Mouse (Mus musculus): Measurements from ENCODE around the gene Rpl22. TPM values are rescaled to one million over a fixed set of nuclear protein-coding genes. Genes with fewer than 3 reads are reported as not detected.
A peak's percentile ranks its signal among the peaks of the same experiment; 100 is the strongest.

Rpl22 gene
- polyA plus RNA-seq, 1 experiment from 2014 or later = 276 TPM

DNA sequence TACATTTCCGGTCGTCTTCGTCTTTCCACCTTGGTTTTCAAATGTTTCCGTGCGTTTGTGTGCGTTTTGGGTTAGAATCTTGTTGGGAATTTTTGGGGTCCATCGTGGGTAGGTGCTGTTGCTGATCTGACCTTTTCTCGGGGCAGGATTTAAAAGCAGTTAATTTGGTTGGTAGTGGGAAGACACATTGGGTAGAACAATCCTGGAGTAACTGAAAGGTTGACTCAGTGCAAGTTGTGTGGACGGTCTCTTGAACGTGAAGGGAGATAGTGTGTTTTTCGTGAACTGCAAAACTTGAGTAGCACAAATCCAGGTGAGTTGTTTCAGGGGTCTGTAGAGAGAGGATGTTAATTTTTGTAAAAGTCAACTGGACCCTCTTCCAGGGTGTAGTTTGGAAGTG is 1.0 kb downstream of the Rpl22 start:
- no peaks in the 10 kb centered on the region for H3K9me3 ChIP-seq (ENCODE audit: control insufficient read depth, low read length)
- H3K27ac ChIP-seq (replicated peaks in 1 of 2; ENCODE audit: control insufficient read depth in 1 of 2, insufficient read depth in 1 of 2, low read depth in 2 of 2, low read length in 2 of 2) = no peak overlapping the region
- peaks cover 37% of the 10 kb centered on the region for H3K36me3 ChIP-seq (ENCODE audit: control insufficient read depth, insufficient read depth, low read length)
- H3K4me2 ChIP-seq (ENCODE audit: low read length) = peak overlapping the region; percentile 81
- no peak for ATAC-seq (ENCODE audit: insufficient number of reproducible peaks, insufficient read depth, low FRiP score, low read depth)
- 2% methylated on average over 11 of the region's 11 CpGs for WGBS
- peaks cover 5 to 12% of the 10 kb centered on the region in 2 experiments for H3K4me1 ChIP-seq (ENCODE audit: control insufficient read depth in 2 of 2, insufficient read depth in 2 of 2, low read length in 2 of 2)
- peak overlapping the region; percentile 89 for H3K9ac ChIP-seq (ENCODE audit: low read length)
- peak overlapping the region; percentile 78 to 95 for H3K4me3 ChIP-seq (ENCODE audit: control insufficient read depth in 1 of 2, insufficient read depth in 1 of 2, low read depth in 1 of 2, low read length in 2 of 2)
- no peaks in the 10 kb centered on the region for H3K27me3 ChIP-seq (ENCODE audit: control insufficient read depth, insufficient read depth, low read length)

DNA sequence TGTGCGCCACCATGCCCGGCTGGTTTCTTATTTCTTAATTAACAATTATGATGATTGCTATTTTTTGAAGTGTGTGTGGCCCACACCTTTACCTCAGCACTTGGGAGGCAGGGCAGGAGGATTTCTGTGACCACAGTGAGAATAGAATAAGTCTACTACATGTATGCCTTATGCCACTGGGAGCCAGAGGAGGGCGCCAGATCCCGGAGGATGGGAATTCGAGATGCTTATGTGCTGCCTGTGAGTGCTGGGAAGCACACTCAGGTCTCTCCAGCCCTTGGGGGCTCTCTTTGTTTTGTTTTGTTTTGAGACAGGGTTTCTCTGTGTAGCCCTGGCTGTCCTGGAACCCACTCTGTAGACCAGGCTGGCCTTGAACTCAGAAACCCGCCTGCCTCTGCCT is 3.1 kb downstream of the Rpl22 start:
- peaks cover 5 to 12% of the 10 kb centered on the region in 2 experiments for H3K4me1 ChIP-seq (ENCODE audit: control insufficient read depth in 2 of 2, insufficient read depth in 2 of 2, low read length in 2 of 2)
- H3K27ac ChIP-seq (replicated peaks in 1 of 2; ENCODE audit: control insufficient read depth in 1 of 2, insufficient read depth in 1 of 2, low read depth in 2 of 2, low read length in 2 of 2) = no peak overlapping the region
- no peaks in the 10 kb centered on the region for H3K9me3 ChIP-seq (ENCODE audit: control insufficient read depth, low read length)
- H3K36me3 ChIP-seq (ENCODE audit: control insufficient read depth, insufficient read depth, low read length) = peaks cover 59% of the 10 kb centered on the region
- no peak overlapping the region for H3K9ac ChIP-seq (ENCODE audit: low read length)
- no peak overlapping the region for H3K4me2 ChIP-seq (ENCODE audit: low read length)
- no peaks in the 10 kb centered on the region for H3K27me3 ChIP-seq (ENCODE audit: control insufficient read depth, insufficient read depth, low read length)
- no peak overlapping the region for H3K4me3 ChIP-seq (ENCODE audit: control insufficient read depth in 1 of 2, insufficient read depth in 1 of 2, low read depth in 1 of 2, low read length in 2 of 2)
- ATAC-seq (ENCODE audit: insufficient number of reproducible peaks, insufficient read depth, low FRiP score, low read depth) = no peak
- 81% methylated on average over 6 of the region's 6 CpGs for WGBS

DNA sequence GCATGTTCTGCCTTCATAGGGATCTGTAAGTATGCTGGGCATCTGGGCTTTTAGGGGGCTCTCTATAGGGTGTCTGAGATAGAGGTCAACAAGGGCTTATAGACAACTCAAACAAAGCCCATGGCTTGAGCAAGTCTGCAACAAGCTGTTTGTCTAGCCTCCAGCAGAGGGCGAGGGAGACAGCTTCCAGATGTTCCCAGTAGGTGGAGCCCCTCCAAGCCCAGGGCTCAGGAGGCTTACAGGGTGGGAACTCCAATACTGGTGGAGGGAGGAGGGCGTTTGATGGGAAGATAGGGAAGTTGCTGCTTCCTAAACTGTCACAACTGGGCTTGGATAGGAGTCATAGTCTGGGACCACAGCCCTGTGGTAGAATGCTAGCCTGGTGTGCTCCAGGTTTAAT is 7.4 kb downstream of the Rpl22 start:
- Histone ChIP-seq H3K27me3 (ENCODE audit: control insufficient read depth, insufficient read depth, low read length) (peaks cover 12% of the 10 kb centered on the region), H3K4me1 (ENCODE audit: control insufficient read depth in 2 of 2, insufficient read depth in 2 of 2, low read length in 2 of 2) (no peaks in the 10 kb centered on the region), H3K9ac (ENCODE audit: low read length) (no peak overlapping the region), H3K27ac (replicated peaks in 1 of 2; ENCODE audit: control insufficient read depth in 1 of 2, insufficient read depth in 1 of 2, low read depth in 2 of 2, low read length in 2 of 2) (no peak overlapping the region), H3K4me2 (ENCODE audit: low read length) (no peak overlapping the region), H3K36me3 (ENCODE audit: control insufficient read depth, insufficient read depth, low read length) (peaks cover 77% of the 10 kb centered on the region), H3K9me3 (ENCODE audit: control insufficient read depth, low read length) (no peaks in the 10 kb centered on the region), H3K4me3 (ENCODE audit: control insufficient read depth in 1 of 2, insufficient read depth in 1 of 2, low read depth in 1 of 2, low read length in 2 of 2) (no peak overlapping the region)
- ATAC-seq (ENCODE audit: insufficient number of reproducible peaks, insufficient read depth, low FRiP score, low read depth) = no peak
- WGBS = 29% methylated on average over 2 of the region's 2 CpGs

DNA sequence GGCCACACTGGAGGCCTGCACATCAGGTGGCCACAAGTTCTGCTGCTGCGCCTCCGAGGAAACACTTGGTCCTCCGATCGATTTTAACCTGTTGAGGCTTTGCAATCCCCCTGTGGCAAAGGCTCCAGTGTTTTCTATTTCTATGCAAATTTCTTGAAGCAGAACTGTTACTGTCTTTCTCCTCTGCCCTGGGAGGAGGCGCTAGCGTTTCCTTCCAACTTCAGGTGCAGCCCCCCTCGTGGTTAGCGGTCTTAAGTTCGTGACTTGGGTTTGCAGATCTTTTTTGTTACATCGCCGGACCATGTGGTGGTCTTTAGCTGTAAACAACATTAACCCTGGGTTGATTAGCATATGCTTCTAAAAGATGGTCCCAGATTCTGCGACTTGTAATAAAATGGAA is 8.0 kb downstream of the Rpl22 start:
- no peak for ATAC-seq (ENCODE audit: insufficient number of reproducible peaks, insufficient read depth, low FRiP score, low read depth)
- peaks cover 0 to 4% of the 10 kb centered on the region in 2 experiments; a peak in 2 of 4 replicates for H3K4me1 ChIP-seq (ENCODE audit: control insufficient read depth in 2 of 2, insufficient read depth in 2 of 2, low read length in 2 of 2)
- H3K4me3 ChIP-seq (ENCODE audit: control insufficient read depth in 1 of 2, insufficient read depth in 1 of 2, low read depth in 1 of 2, low read length in 2 of 2) = no peak overlapping the region
- no peaks in the 10 kb centered on the region for H3K9me3 ChIP-seq (ENCODE audit: control insufficient read depth, low read length)
- WGBS = 93% methylated on average over 12 of the region's 12 CpGs
- H3K27me3 ChIP-seq (ENCODE audit: control insufficient read depth, insufficient read depth, low read length) = peaks cover 19% of the 10 kb centered on the region
- no peak overlapping the region for H3K27ac ChIP-seq (replicated peaks in 1 of 2; ENCODE audit: control insufficient read depth in 1 of 2, insufficient read depth in 1 of 2, low read depth in 2 of 2, low read length in 2 of 2)
- no peak overlapping the region for H3K9ac ChIP-seq (ENCODE audit: low read length)
- H3K36me3 ChIP-seq (ENCODE audit: control insufficient read depth, insufficient read depth, low read length) = peaks cover 73% of the 10 kb centered on the region
- no peak overlapping the region for H3K4me2 ChIP-seq (ENCODE audit: low read length)

DNA sequence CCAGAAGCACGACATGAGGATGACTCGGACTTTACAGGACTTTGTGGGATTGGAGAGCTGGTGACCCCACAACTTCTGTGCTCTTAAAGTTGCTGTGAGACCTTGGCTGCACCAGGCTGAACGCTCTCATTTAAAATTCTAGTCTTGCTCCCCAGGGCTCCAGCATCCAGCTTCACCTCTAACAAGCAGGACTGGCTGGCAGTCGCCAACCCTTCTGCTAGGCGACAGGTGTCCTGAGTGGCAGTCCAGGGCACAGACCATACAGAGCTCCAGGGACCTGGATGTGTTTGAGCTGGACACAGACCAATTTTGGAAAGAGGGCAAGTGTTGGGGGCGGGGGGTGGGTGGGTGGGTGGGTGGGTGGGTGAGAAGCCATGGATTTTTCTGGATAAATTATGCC is 12.2 kb downstream of the Rpl22 start:
- Histone ChIP-seq H3K27ac (replicated peaks in 1 of 2; ENCODE audit: control insufficient read depth in 1 of 2, insufficient read depth in 1 of 2, low read depth in 2 of 2, low read length in 2 of 2) (no peak overlapping the region), H3K4me2 (ENCODE audit: low read length) (no peak overlapping the region), H3K36me3 (ENCODE audit: control insufficient read depth, insufficient read depth, low read length) (peaks cover 31% of the 10 kb centered on the region), H3K9ac (ENCODE audit: low read length) (no peak overlapping the region), H3K27me3 (ENCODE audit: control insufficient read depth, insufficient read depth, low read length) (peaks cover 54% of the 10 kb centered on the region), H3K4me1 (ENCODE audit: control insufficient read depth in 2 of 2, insufficient read depth in 2 of 2, low read length in 2 of 2) (peaks cover 0 to 13% of the 10 kb centered on the region in 2 experiments; a peak in 3 of 4 replicates), H3K9me3 (ENCODE audit: control insufficient read depth, low read length) (no peaks in the 10 kb centered on the region), H3K4me3 (ENCODE audit: control insufficient read depth in 1 of 2, insufficient read depth in 1 of 2, low read depth in 1 of 2, low read length in 2 of 2) (no peak overlapping the region)
- ATAC-seq (ENCODE audit: insufficient number of reproducible peaks, insufficient read depth, low FRiP score, low read depth) = no peak
- WGBS = 36% methylated on average over 6 of the region's 6 CpGs

DNA sequence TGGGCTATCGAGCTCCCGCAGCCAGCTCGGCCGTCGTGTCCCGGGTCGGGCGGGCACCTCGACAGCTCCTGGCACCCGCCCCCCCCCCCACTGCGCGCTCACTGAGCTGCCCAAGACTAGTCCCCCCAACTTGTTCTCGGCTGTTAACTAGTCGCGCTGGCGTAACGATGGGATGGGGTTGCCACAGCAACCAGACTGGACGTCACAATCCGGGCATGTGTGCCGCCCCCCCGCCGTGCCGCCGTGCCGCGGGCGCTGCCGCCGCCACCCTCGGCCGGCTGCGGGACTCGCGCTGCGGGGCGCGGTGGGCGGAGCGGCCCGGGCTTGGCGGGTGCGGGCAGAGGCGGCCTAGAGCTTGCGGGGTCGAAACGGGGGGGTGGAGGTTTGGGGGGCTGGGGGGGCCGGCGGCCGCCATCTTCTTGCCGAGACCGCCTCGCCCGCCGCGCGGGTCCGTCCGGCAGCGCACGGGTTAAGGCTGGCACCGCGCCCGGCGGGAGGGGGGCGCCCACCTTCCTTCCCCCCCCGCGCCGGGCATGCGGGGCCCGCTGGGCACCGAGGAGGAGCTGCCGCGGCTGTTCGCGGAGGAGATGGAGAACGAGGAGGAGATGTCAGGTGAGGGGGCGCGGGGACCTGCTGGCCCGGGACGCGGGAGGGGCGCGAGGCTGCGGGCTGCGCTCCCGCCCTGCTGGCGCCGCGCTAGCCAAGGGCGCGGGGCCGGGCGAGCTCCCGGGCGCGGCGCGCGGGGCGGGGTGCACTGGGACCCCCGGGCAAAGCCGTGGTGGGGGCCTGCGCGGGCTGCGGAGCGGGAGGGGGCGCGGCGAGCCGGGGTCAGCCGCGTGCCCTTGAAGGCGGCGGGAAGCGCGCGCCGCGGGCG is 13.1 kb downstream of the Rpl22 start, which contains the start of gene Chd5:
Chd5 (plus strand) TSS at position 233 of the 874 bp plus-strand sequence.
- peaks cover 22% of the 10 kb centered on the region for H3K36me3 ChIP-seq (ENCODE audit: control insufficient read depth, insufficient read depth, low read length)
- H3K27me3 ChIP-seq (ENCODE audit: control insufficient read depth, insufficient read depth, low read length) = peaks cover 63% of the 10 kb centered on the region
- H3K27ac ChIP-seq (replicated peaks in 1 of 2; ENCODE audit: control insufficient read depth in 1 of 2, insufficient read depth in 1 of 2, low read depth in 2 of 2, low read length in 2 of 2) = no peak within 1 kb of the TSS
- H3K4me2 ChIP-seq (ENCODE audit: low read length) = peak within 1 kb of the TSS; percentile 96
- no peak for ATAC-seq (ENCODE audit: insufficient number of reproducible peaks, insufficient read depth, low FRiP score, low read depth)
- H3K9me3 ChIP-seq (ENCODE audit: control insufficient read depth, low read length) = no peaks in the 10 kb centered on the region
- 1% methylated on average over 94 of the region's 120 CpGs for WGBS
- peak within 1 kb of the TSS; percentile 61 for H3K9ac ChIP-seq (ENCODE audit: low read length)
- peaks cover 2 to 13% of the 10 kb centered on the region in 2 experiments; a peak in 3 of 4 replicates for H3K4me1 ChIP-seq (ENCODE audit: control insufficient read depth in 2 of 2, insufficient read depth in 2 of 2, low read length in 2 of 2)
- H3K4me3 ChIP-seq (ENCODE audit: control insufficient read depth in 1 of 2, insufficient read depth in 1 of 2, low read depth in 1 of 2, low read length in 2 of 2) = peak within 1 kb of the TSS; percentile 47 to 55

DNA sequence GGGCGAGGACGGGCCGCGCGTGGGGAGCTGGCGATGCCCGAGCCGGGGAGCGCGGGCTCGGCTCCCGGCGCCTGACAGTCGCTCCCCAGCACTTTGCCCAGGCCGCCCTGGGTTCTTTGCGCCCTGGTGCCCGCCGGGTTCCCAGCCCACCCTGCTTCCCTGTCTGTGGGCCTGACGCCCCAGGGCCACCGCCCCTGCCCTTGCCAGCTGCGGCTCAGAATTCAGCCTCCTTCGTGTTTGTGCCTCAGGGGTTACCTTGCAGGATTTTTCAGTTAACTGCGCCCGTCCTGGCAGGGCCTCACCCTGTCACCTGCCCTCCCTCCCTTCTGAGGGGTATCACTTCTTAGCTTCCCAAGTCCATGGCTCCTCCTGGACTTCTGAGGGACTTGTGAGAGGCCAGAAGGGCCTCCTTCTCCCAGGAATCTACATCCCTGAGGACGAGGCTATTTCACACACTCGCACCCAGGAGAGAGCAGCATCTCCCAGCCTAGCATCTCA is 13.8 kb downstream of the Rpl22 start:
- H3K4me1 ChIP-seq (ENCODE audit: control insufficient read depth in 2 of 2, insufficient read depth in 2 of 2, low read length in 2 of 2) = peaks cover 2 to 13% of the 10 kb centered on the region in 2 experiments; a peak in 3 of 4 replicates
- H3K36me3 ChIP-seq (ENCODE audit: control insufficient read depth, insufficient read depth, low read length) = peaks cover 15% of the 10 kb centered on the region
- no peak for ATAC-seq (ENCODE audit: insufficient number of reproducible peaks, insufficient read depth, low FRiP score, low read depth)
- WGBS = 14% methylated on average over 11 of the region's 26 CpGs
- H3K9me3 ChIP-seq (ENCODE audit: control insufficient read depth, low read length) = no peaks in the 10 kb centered on the region
- peaks cover 66% of the 10 kb centered on the region for H3K27me3 ChIP-seq (ENCODE audit: control insufficient read depth, insufficient read depth, low read length)
- H3K4me2 ChIP-seq (ENCODE audit: low read length) = peak overlapping the region; percentile 96
- peak overlapping the region; percentile 47 to 55 for H3K4me3 ChIP-seq (ENCODE audit: control insufficient read depth in 1 of 2, insufficient read depth in 1 of 2, low read depth in 1 of 2, low read length in 2 of 2)
- H3K27ac ChIP-seq (replicated peaks in 1 of 2; ENCODE audit: control insufficient read depth in 1 of 2, insufficient read depth in 1 of 2, low read depth in 2 of 2, low read length in 2 of 2) = no peak overlapping the region
- H3K9ac ChIP-seq (ENCODE audit: low read length) = peak overlapping the region; percentile 61

Data from heart, embryonic 14.5 days (tissue).